Mouse (Mus musculus) cortical plate, adult 2 months (tissue): ENCODE data around the gene Asl.

Experiments used
- CTCF ChIP-seq: fragments of 200-500 bp; IDR thresholded peaks from 2 replicates; pipeline ENCODE4 v1.5.1; 2011; ENCODE audit warnings: mild to moderate bottlenecking, control low read depth, low read length; ENCODE audit not compliant: insufficient read depth; ENCODE audit errors: extremely low read depth
- POLR2A ChIP-seq: fragments of 200-500 bp; IDR thresholded peaks from 2 replicates; pipeline ENCODE4 v1.6.1; 2011; ENCODE audit warnings: mild to moderate bottlenecking, low read length, control low read depth; ENCODE audit not compliant: insufficient read depth; ENCODE audit errors: extremely low read depth

- TF ChIP-seq POLR2A: no peak; the same call in 1 of the 2 replicates
- peak; percentile 81 for TF ChIP-seq CTCF
Measured at GRCm38 (mm10) chr5:130023767-130024539, 5.1 kb downstream of the Asl start.
